Mouse (Mus musculus) heart, adult 18-20 months (tissue): Measurements from ENCODE around the gene Nox3. TPM values are rescaled to one million over a fixed set of nuclear protein-coding genes. Genes with fewer than 3 reads are reported as not detected.

ENCODE experiments used
- DNase-seq, 2 experiments: peaks; one replicate each; pipeline ENCODE4 v3.0.0; 2021 to 2022; ENCODE audit warnings: mixed read lengths in 1 of 2
- total RNA-seq, 2 experiments: library from RNA; stranded (reverse); gene quantifications; 2 replicates each; pipeline ENCODE4 v1.2.3; 2021

Gene Nox3
- total RNA-seq, 2 experiments from 2014 or later = not detected

- DNase-seq = no peak
Observed at GRCm38 (mm10) chr17:3610307-3610754, 85.7 kb downstream of the Nox3 start.

- DNase-seq = no peak
Observed at GRCm38 (mm10) chr17:3602954-3603672, 92.9 kb downstream of the Nox3 start.

- no peak for DNase-seq
Observed at GRCm38 (mm10) chr17:3598393-3598792, 97.7 kb downstream of the Nox3 start.

- DNase-seq = no peak
Observed at GRCm38 (mm10) chr17:3597866-3598265, 98.2 kb downstream of the Nox3 start.

GRCm38 (mm10) chr17:3597130-3597529, 98.9 kb downstream of the Nox3 start:
- DNase-seq = no peak

Other genes with a start within 250 kb of the Nox3 start
- gene Cldn20, start 163.7 kb downstream of the Nox3 start, total RNA-seq = not detected
- 10 to 100 TPM; 11.4 to 13.1 TPM for gene Tfb1m, start 138.5 kb downstream of the Nox3 start, total RNA-seq